Mouse (Mus musculus): ENCODE results near the gene Hoxa11. TPM values are rescaled to one million over a fixed set of nuclear protein-coding genes. Genes with fewer than 3 reads are reported as not detected.
A peak's percentile ranks its signal among the peaks of the same experiment; 100 is the strongest.

Gene Hoxa11
- polyA plus RNA-seq, 1 experiment: not detected

GRCm38 (mm10) chr6:52213119-52213986, 32.3 kb downstream of the Hoxa11 start, which contains the start of the genes Hoxa3 and Gm28308:
Hoxa3 (minus strand) TSS chr6:52213336.
Gm28308 (minus strand) TSS chr6:52213339.
- TF ChIP-seq CTCF (IDR thresholded peaks at IDR 0.05; ENCODE audit: extremely low read depth, insufficient read length, insufficient replicate concordance, low read depth, low read length): no peak
- TF ChIP-seq POLR2A (IDR thresholded peaks at IDR 0.05; ENCODE audit: low read depth, low read length): no peak
- peak within 1 kb of the TSS; percentile 64 for H3K27ac ChIP-seq (ENCODE audit: insufficient read depth, low read depth, low read length)
- 12% methylated on average over 38 of the region's 38 CpGs for WGBS
- no peaks in the 10 kb centered on the region for H3K36me3 ChIP-seq (ENCODE audit: control insufficient read depth, insufficient read depth, low read length)
- peak within 1 kb of the TSS; percentile 63 for H3K4me3 ChIP-seq (ENCODE audit: low read depth, low read length)
- H3K27me3 ChIP-seq (ENCODE audit: control insufficient read depth, insufficient read depth, low read length): peaks cover 86% of the 10 kb centered on the region
- H3K4me1 ChIP-seq (ENCODE audit: control insufficient read depth, insufficient read depth, insufficient read length, low read length): peaks cover 11% of the 10 kb centered on the region

GRCm38 (mm10) chr6:52212556-52213118, 33.0 kb downstream of the Hoxa11 start:
- 6% methylated on average over 22 of the region's 22 CpGs for WGBS
- TF ChIP-seq POLR2A (IDR thresholded peaks at IDR 0.05; ENCODE audit: low read depth, low read length): no peak
- no peak for TF ChIP-seq CTCF (IDR thresholded peaks at IDR 0.05; ENCODE audit: extremely low read depth, insufficient read length, insufficient replicate concordance, low read depth, low read length)
- peak overlapping the region; percentile 64 for H3K27ac ChIP-seq (ENCODE audit: insufficient read depth, low read depth, low read length)
- peaks cover 84% of the 10 kb centered on the region for H3K27me3 ChIP-seq (ENCODE audit: control insufficient read depth, insufficient read depth, low read length)
- H3K4me3 ChIP-seq (ENCODE audit: low read depth, low read length): peak overlapping the region; percentile 63
- no peaks in the 10 kb centered on the region for H3K36me3 ChIP-seq (ENCODE audit: control insufficient read depth, insufficient read depth, low read length)
- H3K4me1 ChIP-seq (ENCODE audit: control insufficient read depth, insufficient read depth, insufficient read length, low read length): peaks cover 11% of the 10 kb centered on the region

- Histone ChIP-seq H3K36me3 (ENCODE audit: control insufficient read depth, insufficient read depth, low read length) (no peaks in the 10 kb centered on the region), H3K27me3 (ENCODE audit: control insufficient read depth, insufficient read depth, low read length) (peaks cover 79% of the 10 kb centered on the region), H3K4me3 (ENCODE audit: low read depth, low read length) (peak overlapping the region; percentile 63), H3K27ac (ENCODE audit: insufficient read depth, low read depth, low read length) (0 out of 2 replicates have a peak overlapping the region, but pooled peaks have one; percentile 8), H3K4me1 (ENCODE audit: control insufficient read depth, insufficient read depth, insufficient read length, low read length) (peaks cover 8% of the 10 kb centered on the region)
- 12% methylated on average over 13 of the region's 13 CpGs for WGBS
- TF ChIP-seq CTCF (IDR thresholded peaks at IDR 0.05; ENCODE audit: extremely low read depth, insufficient read length, insufficient replicate concordance, low read depth, low read length) (no peak), POLR2A (IDR thresholded peaks at IDR 0.05; ENCODE audit: low read depth, low read length) (no peak)
Observed at GRCm38 (mm10) chr6:52211961-52212360, 33.6 kb downstream of the Hoxa11 start.

- H3K27me3 ChIP-seq (ENCODE audit: control insufficient read depth, insufficient read depth, low read length): peaks cover 78% of the 10 kb centered on the region
- WGBS: 3% methylated on average over 37 of the region's 37 CpGs
- peak overlapping the region; percentile 63 for H3K4me3 ChIP-seq (ENCODE audit: low read depth, low read length)
- H3K4me1 ChIP-seq (ENCODE audit: control insufficient read depth, insufficient read depth, insufficient read length, low read length): peaks cover 8% of the 10 kb centered on the region
- H3K36me3 ChIP-seq (ENCODE audit: control insufficient read depth, insufficient read depth, low read length): no peaks in the 10 kb centered on the region
- peak; percentile 73 for TF ChIP-seq CTCF (IDR thresholded peaks at IDR 0.05; ENCODE audit: extremely low read depth, insufficient read length, insufficient replicate concordance, low read depth, low read length)
- TF ChIP-seq POLR2A (IDR thresholded peaks at IDR 0.05; ENCODE audit: low read depth, low read length): peak; percentile 23; the same call in 1 of the 2 replicates
- H3K27ac ChIP-seq (ENCODE audit: insufficient read depth, low read depth, low read length): 0 out of 2 replicates have a peak overlapping the region, but pooled peaks have one; percentile 8
Observed at GRCm38 (mm10) chr6:52211170-52211935, 34.3 kb downstream of the Hoxa11 start.

GRCm38 (mm10) chr6:52209685-52210046, 35.9 kb downstream of the Hoxa11 start:
- peaks cover 8% of the 10 kb centered on the region for H3K4me1 ChIP-seq (ENCODE audit: control insufficient read depth, insufficient read depth, insufficient read length, low read length)
- TF ChIP-seq POLR2A (IDR thresholded peaks at IDR 0.05; ENCODE audit: low read depth, low read length) (no peak), CTCF (IDR thresholded peaks at IDR 0.05; ENCODE audit: extremely low read depth, insufficient read length, insufficient replicate concordance, low read depth, low read length) (peak; percentile 16; the same call in 1 of the 2 replicates)
- H3K36me3 ChIP-seq (ENCODE audit: control insufficient read depth, insufficient read depth, low read length): no peaks in the 10 kb centered on the region
- H3K27ac ChIP-seq (ENCODE audit: insufficient read depth, low read depth, low read length): no peak overlapping the region
- H3K4me3 ChIP-seq (ENCODE audit: low read depth, low read length): no peak overlapping the region
- 33% methylated on average over 12 of the region's 12 CpGs for WGBS
- H3K27me3 ChIP-seq (ENCODE audit: control insufficient read depth, insufficient read depth, low read length): peaks cover 79% of the 10 kb centered on the region

GRCm38 (mm10) chr6:52208868-52209684, 36.5 kb downstream of the Hoxa11 start:
- H3K4me3 ChIP-seq (ENCODE audit: low read depth, low read length): peak overlapping the region; percentile 46
- TF ChIP-seq CTCF (IDR thresholded peaks at IDR 0.05; ENCODE audit: extremely low read depth, insufficient read length, insufficient replicate concordance, low read depth, low read length) (no peak), POLR2A (IDR thresholded peaks at IDR 0.05; ENCODE audit: low read depth, low read length) (no peak)
- 27% methylated on average over 18 of the region's 18 CpGs for WGBS
- peaks cover 8% of the 10 kb centered on the region for H3K4me1 ChIP-seq (ENCODE audit: control insufficient read depth, insufficient read depth, insufficient read length, low read length)
- 0 out of 2 replicates have a peak overlapping the region, but pooled peaks have one; percentile 7 for H3K27ac ChIP-seq (ENCODE audit: insufficient read depth, low read depth, low read length)
- H3K36me3 ChIP-seq (ENCODE audit: control insufficient read depth, insufficient read depth, low read length): no peaks in the 10 kb centered on the region
- H3K27me3 ChIP-seq (ENCODE audit: control insufficient read depth, insufficient read depth, low read length): peaks cover 80% of the 10 kb centered on the region
